In genomic region chr7:101870629-101871028, GRCm38 (mm10) we compare ENCODE assay signal across 9 mouse cellular contexts. TPM values are rescaled to one million over a fixed set of nuclear protein-coding genes. Genes with fewer than 3 reads are reported as not detected.
DNase-seq lines count a peak whose midpoint lies in the region; ATAC-seq and TF ChIP-seq lines count a peak whose summit lies in the region.
"Had no signal": no experiment of that assay in that cellular context is flagged by ENCODE, and none has a peak within 500 bp of the region (broad histone marks: within the 10 kb centered on the region; RNA-seq: fewer than 3 reads in every experiment).

TSS of gene Folr1 (minus strand) at chr7:101870788.

- ATAC-seq in forebrain, postnatal 0 days, result no peak
- ATAC-seq in midbrain, embryonic 11.5 days (ENCODE audit: low FRiP score), result no peak
- no peak for ATAC-seq in midbrain, postnatal 0 days (ENCODE audit: low FRiP score)
- 0 out of 2 replicates have a peak, but pooled peaks have one; percentile 34 for ATAC-seq in kidney, embryonic 14.5 days (ENCODE audit: low FRiP score, low TSS enrichment)
- ATAC-seq in activated CD4-positive, CD25-positive, alpha-beta regulatory T cell, adult 4 months, result no peak

- no peak within 1 kb of the TSS for H3K4me2 ChIP-seq in forebrain, postnatal 0 days (ENCODE audit: low read depth)
- no peak within 1 kb of the TSS for H3K4me2 ChIP-seq in midbrain, embryonic 11.5 days
- H3K4me2 ChIP-seq in midbrain, postnatal 0 days (ENCODE audit: low read depth, low read length, poor library complexity, severe bottlenecking), result no peak within 1 kb of the TSS
- H3K4me2 ChIP-seq in kidney, embryonic 14.5 days (replicated peaks; ENCODE audit: low read depth, low read length), result peak within 1 kb of the TSS; percentile 15; the same call in 1 of the 2 replicates

- no peak within 1 kb of the TSS for H3K9ac ChIP-seq in forebrain, postnatal 0 days
- no peak within 1 kb of the TSS for H3K9ac ChIP-seq in midbrain, embryonic 11.5 days (ENCODE audit: low read length)
- H3K9ac ChIP-seq in midbrain, postnatal 0 days (replicated peaks; ENCODE audit: low read length, poor library complexity, severe bottlenecking), result no peak within 1 kb of the TSS
- H3K9ac ChIP-seq in kidney, embryonic 14.5 days (ENCODE audit: low read depth, low read length), result peak within 1 kb of the TSS; percentile 18; the same call in 1 of the 2 replicates

- DNase-seq in forebrain, embryonic 10.5 days (ENCODE audit: extremely low spot score, low spot score), result no peak
- DNase-seq in forebrain, postnatal 0 days, result no peak
- no peak for DNase-seq in midbrain, embryonic 11.5 days (ENCODE audit: low spot score, missing footprints)
- DNase-seq in midbrain, postnatal 0 days (ENCODE audit: low spot score), result no peak
- DNase-seq in thymus, postnatal 10 days (ENCODE audit: low spot score in 2 of 2), result no peak
- DNase-seq in left cerebral cortex, postnatal 14 days (ENCODE audit: low spot score in 2 of 2), result no peak

- H3K27ac ChIP-seq in forebrain, embryonic 10.5 days, result peak within 1 kb of the TSS; percentile 77
- no peak within 1 kb of the TSS for H3K27ac ChIP-seq in forebrain, postnatal 0 days (ENCODE audit: low read depth, low read length)
- H3K27ac ChIP-seq in midbrain, embryonic 11.5 days (ENCODE audit: low read depth, low read length), result no peak within 1 kb of the TSS
- no peak within 1 kb of the TSS for H3K27ac ChIP-seq in midbrain, postnatal 0 days (ENCODE audit: low read depth, low read length)
- H3K27ac ChIP-seq in kidney, embryonic 14.5 days (ENCODE audit: low read depth, low read length), result peak within 1 kb of the TSS; percentile 37; the same call in 1 of the 2 replicates

- intact Hi-C loops in left cerebral cortex, postnatal 14 days (cut with DNase I), result no loop called here

- no peaks in the 10 kb centered on the region for H3K36me3 ChIP-seq in forebrain, embryonic 10.5 days (replicated peaks)
- H3K36me3 ChIP-seq in forebrain, postnatal 0 days (ENCODE audit: insufficient read depth), result no peaks in the 10 kb centered on the region
- no peaks in the 10 kb centered on the region for H3K36me3 ChIP-seq in midbrain, embryonic 11.5 days (ENCODE audit: control insufficient read depth, insufficient read depth, low read length)
- H3K36me3 ChIP-seq in midbrain, postnatal 0 days (ENCODE audit: insufficient read depth, low read length), result no peaks in the 10 kb centered on the region
- H3K36me3 ChIP-seq in kidney, embryonic 14.5 days (ENCODE audit: control insufficient read depth, insufficient read depth, low read length), result no peaks in the 10 kb centered on the region

- WGBS in forebrain, embryonic 10.5 days, result 86% methylated on average over 2 of the region's 2 CpGs
- WGBS in forebrain, postnatal 0 days, result 79% methylated on average over 2 of the region's 2 CpGs
- WGBS in midbrain, embryonic 11.5 days, result 85% methylated on average over 2 of the region's 2 CpGs
- WGBS in midbrain, postnatal 0 days, result 85% methylated on average over 2 of the region's 2 CpGs
- 29% methylated on average over 2 of the region's 2 CpGs for whole genome bisulfite sequencing in kidney, embryonic 14.5 days

- peaks cover 26% of the 10 kb centered on the region for H3K4me1 ChIP-seq in forebrain, embryonic 10.5 days
- H3K4me1 ChIP-seq in forebrain, postnatal 0 days (ENCODE audit: insufficient read depth), result no peaks in the 10 kb centered on the region
- peaks cover 9% of the 10 kb centered on the region; the same call in 1 of the 2 replicates for H3K4me1 ChIP-seq in midbrain, embryonic 11.5 days (ENCODE audit: control insufficient read depth, insufficient read depth, low read length)
- H3K4me1 ChIP-seq in midbrain, postnatal 0 days (ENCODE audit: insufficient read depth, low read length), result no peaks in the 10 kb centered on the region
- H3K4me1 ChIP-seq in kidney, embryonic 14.5 days (ENCODE audit: control insufficient read depth, insufficient read depth, low read length), result peaks cover 5% of the 10 kb centered on the region; the same call in 1 of the 2 replicates

- H3K9me3 ChIP-seq in forebrain, embryonic 10.5 days, result no peaks in the 10 kb centered on the region
- no peaks in the 10 kb centered on the region for H3K9me3 ChIP-seq in forebrain, postnatal 0 days (ENCODE audit: low read length)
- H3K9me3 ChIP-seq in midbrain, embryonic 11.5 days (ENCODE audit: control insufficient read depth, low read length), result no peaks in the 10 kb centered on the region
- H3K9me3 ChIP-seq in midbrain, postnatal 0 days (ENCODE audit: low read length), result no peaks in the 10 kb centered on the region
- H3K9me3 ChIP-seq in kidney, embryonic 14.5 days (ENCODE audit: control insufficient read depth, low read length), result no peaks in the 10 kb centered on the region

- H3K27me3 ChIP-seq in forebrain, embryonic 10.5 days (ENCODE audit: poor library complexity, severe bottlenecking), result no peaks in the 10 kb centered on the region
- no peaks in the 10 kb centered on the region for H3K27me3 ChIP-seq in forebrain, postnatal 0 days (ENCODE audit: insufficient read depth, low read length)
- no peaks in the 10 kb centered on the region for H3K27me3 ChIP-seq in midbrain, embryonic 11.5 days (ENCODE audit: control insufficient read depth, insufficient read depth, low read length)
- H3K27me3 ChIP-seq in midbrain, postnatal 0 days (ENCODE audit: insufficient read depth, low read length), result no peaks in the 10 kb centered on the region
- no peaks in the 10 kb centered on the region for H3K27me3 ChIP-seq in kidney, embryonic 14.5 days (ENCODE audit: control insufficient read depth, insufficient read depth, low read length)

- TF ChIP-seq CTCF in forebrain, postnatal 0 days (IDR thresholded peaks at IDR 0.05; ENCODE audit: low read depth), result no peak
- no peak for TF ChIP-seq CTCF in midbrain, postnatal 0 days (IDR thresholded peaks at IDR 0.05)

- H3K4me3 ChIP-seq in forebrain, embryonic 10.5 days, result no peak within 1 kb of the TSS
- no peak within 1 kb of the TSS for H3K4me3 ChIP-seq in forebrain, postnatal 0 days (ENCODE audit: low read depth, low read length)
- H3K4me3 ChIP-seq in midbrain, embryonic 11.5 days (ENCODE audit: low read depth, low read length), result no peak within 1 kb of the TSS
- H3K4me3 ChIP-seq in midbrain, postnatal 0 days (ENCODE audit: low read depth, low read length), result no peak within 1 kb of the TSS
- H3K4me3 ChIP-seq in kidney, embryonic 14.5 days (ENCODE audit: low read length), result peak within 1 kb of the TSS; percentile 12; the same call in 1 of the 2 replicates

RNA-seq across cellular contexts. Expression of gene Folr1, which starts in this region (rescaled TPM):
- polyA plus RNA-seq in forebrain, embryonic 10.5 days (2016; fragmentation: Nextera tagmentation; extraction: Ambion mirVana), result 11.9 and 13.1 TPM in 2 replicates
- 7.0 and 10.5 TPM in 2 replicates for total RNA-seq in forebrain, postnatal 0 days (2014; rRNA removed)
- polyA plus RNA-seq in forebrain, postnatal 0 days (2015; fragmentation: Nextera tagmentation; extraction: Ambion mirVana), result 38.5 and 49.6 TPM in 2 replicates
- 11.6 and 12.4 TPM in 2 replicates for polyA plus RNA-seq in midbrain, embryonic 11.5 days (2014; fragmentation: Nextera tagmentation; extraction: Ambion mirVana)
- total RNA-seq in midbrain, postnatal 0 days (2014; rRNA removed), result 4.9 and 11.5 TPM in 2 replicates
- polyA plus RNA-seq in midbrain, postnatal 0 days (2015; fragmentation: Nextera tagmentation; extraction: Ambion mirVana), result 3.9 and 4.3 TPM in 2 replicates
- polyA plus RNA-seq in kidney, embryonic 14.5 days (2014; fragmentation: Nextera tagmentation; extraction: Ambion mirVana), result 27.3 and 30.4 TPM in 2 replicates
- total RNA-seq in left cerebral cortex, postnatal 14 days (2021), result 1 to 10 TPM; 4.2 to 5.7 TPM
- polyA plus RNA-seq in activated CD4-positive, CD25-positive, alpha-beta regulatory T cell, adult 4 months (2017; shearing (Covaris generic)), result not detected
- total RNA-seq: hematopoietic stem cell, adult 5-6 weeks had no signal

Comparison
In these comparisons a context has a peak if more than half of its experiments do, and no peak if none do; other contexts are left out.
1. H3K27ac ChIP-seq: peak in forebrain, embryonic 10.5 days (single experiment) and kidney, embryonic 14.5 days (single experiment); none in forebrain, postnatal 0 days (single experiment), midbrain, embryonic 11.5 days (single experiment) and midbrain, postnatal 0 days (single experiment).